Mouse (Mus musculus): ENCODE data around the gene Srgap1. TPM values are rescaled to one million over a fixed set of nuclear protein-coding genes. Genes with fewer than 3 reads are reported as not detected.
"Not testable (repeated sequence)": the region's sequence is repeated elsewhere in the genome, so short reads cannot be mapped to it uniquely, and the experiment has no call there.

The Srgap1 gene
- polyA plus RNA-seq, 1 experiment from 2014 or later = 24.6 TPM

DNA sequence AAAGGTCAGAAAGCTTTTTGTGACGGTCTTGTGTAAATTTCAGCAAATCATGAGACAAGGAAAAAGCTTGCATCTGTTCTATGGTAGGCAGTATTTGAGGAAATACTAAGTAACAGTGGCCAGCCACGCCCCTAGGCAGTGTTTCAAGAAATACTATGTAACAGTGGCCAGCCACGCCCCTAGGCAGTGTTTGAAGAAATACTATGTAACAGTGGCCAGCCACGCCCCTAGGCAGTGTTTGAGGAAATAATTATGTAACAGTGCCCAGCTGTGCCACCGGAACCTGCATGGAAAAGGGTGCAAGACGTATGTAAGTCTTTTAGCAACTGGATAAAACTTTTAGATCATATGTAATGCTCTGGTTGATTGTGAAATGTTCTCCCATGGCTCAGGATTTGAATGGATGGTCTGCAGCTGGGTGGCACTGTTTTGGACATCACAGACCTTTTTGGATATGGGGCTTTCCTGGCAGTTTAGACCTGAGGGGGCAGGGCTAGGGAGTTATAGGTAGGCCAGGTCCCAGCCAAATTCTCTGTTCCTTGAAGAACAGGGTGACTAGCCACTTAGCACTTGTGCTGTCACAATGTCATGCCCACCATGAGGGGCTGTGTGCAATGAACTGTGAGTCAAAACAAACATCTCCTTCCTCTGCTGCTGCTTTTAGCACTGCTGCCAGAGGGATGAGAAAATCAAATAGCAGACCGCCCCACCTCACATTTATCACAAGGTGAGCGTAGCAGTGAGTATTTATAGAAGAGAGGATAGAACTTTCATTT, 250.9 kb downstream of the Srgap1 start:
- no peak for ATAC-seq
- Histone ChIP-seq H3K27ac (no peak overlapping the region), H3K27me3 (no peaks in the 10 kb centered on the region), H3K4me2 (no peak overlapping the region), H3K4me3 (no peak overlapping the region), H3K36me3 (ENCODE audit: poor library complexity, severe bottlenecking) (peaks cover 58% of the 10 kb centered on the region), H3K4me1 (no peaks in the 10 kb centered on the region), H3K9me3 (replicated peaks) (no peaks in the 10 kb centered on the region), H3K9ac (no peak overlapping the region)
- WGBS = 79% methylated on average over 8 of the region's 8 CpGs

DNA sequence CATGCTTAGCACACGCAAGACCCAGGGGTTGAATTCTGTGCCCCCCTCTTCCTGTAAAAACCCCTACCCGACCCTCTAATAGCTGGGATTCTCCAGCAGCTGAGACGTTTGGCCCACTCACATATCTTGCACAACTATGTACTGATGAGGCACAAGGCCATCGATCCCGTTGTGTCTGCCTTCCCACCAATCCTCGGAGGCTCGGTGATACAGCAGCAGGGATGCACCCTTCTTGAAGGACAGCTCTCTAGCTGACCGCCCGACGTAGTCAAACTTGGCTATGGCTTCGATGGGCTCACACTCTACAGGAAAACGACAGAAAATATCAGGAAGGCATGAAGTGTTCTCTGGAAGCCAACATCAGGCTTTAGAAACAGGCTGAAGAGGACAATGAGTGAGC, 252.6 kb downstream of the Srgap1 start:
- Histone ChIP-seq H3K27ac (no peak overlapping the region), H3K9me3 (replicated peaks) (no peaks in the 10 kb centered on the region), H3K4me3 (no peak overlapping the region), H3K27me3 (no peaks in the 10 kb centered on the region), H3K4me1 (peaks cover 12% of the 10 kb centered on the region), H3K36me3 (ENCODE audit: poor library complexity, severe bottlenecking) (peaks cover 45% of the 10 kb centered on the region), H3K4me2 (no peak overlapping the region), H3K9ac (no peak overlapping the region)
- WGBS = 93% methylated on average over 12 of the region's 12 CpGs
- ATAC-seq = no peak

DNA sequence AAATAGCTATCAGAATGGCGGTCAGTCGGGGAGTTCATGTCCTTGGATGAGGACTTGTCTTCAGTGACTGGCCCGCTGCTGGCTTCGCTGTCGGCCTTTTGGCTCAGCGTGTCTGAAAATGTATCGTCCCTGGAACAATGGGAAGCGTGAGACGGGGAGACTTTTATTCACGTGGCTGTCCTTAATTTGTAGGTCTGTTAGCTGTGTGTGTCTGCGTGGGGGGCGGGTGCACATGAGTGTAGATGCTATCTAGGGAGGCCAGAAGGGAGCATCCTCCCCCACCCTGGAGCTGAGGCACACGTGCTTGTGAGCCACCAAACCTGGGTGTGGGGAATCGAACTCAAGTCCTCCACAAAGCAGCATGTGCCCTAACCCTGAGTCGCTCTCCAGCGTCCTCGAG, 254.5 kb downstream of the Srgap1 start:
- 87% methylated on average over 17 of the region's 17 CpGs for WGBS
- ATAC-seq = no peak
- peaks cover 42% of the 10 kb centered on the region for H3K36me3 ChIP-seq (ENCODE audit: poor library complexity, severe bottlenecking)

DNA sequence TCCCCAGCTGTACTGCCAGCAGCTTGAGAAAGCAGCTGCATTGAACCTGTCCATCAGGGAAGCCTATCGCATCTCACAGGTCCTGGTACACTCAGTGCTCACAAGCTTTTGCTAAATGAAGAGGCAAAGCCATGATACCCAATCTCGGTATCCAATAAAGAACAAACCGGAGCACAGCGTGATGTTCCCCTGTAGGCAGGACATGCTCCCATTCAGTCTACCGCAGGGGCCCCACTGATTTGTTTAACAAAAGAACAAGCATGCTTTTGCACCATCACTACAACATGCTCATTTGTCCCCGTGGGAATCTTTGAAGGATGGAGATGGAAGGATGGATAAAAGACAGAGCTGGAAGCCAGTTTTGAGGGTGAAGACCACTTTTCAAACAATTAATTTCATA, 257.0 kb downstream of the Srgap1 start:
- H3K4me2 ChIP-seq = no peak overlapping the region
- ATAC-seq = no peak; the same call in 1 of the 2 replicates

More for the DNA sequence above, 254.5 kb downstream of the Srgap1 start:
- H3K4me1 ChIP-seq = peaks cover 13% of the 10 kb centered on the region
- no peak overlapping the region for H3K4me2 ChIP-seq
- no peak overlapping the region for H3K4me3 ChIP-seq
- no peaks in the 10 kb centered on the region for H3K9me3 ChIP-seq (replicated peaks)
- H3K9ac ChIP-seq = no peak overlapping the region
- no peaks in the 10 kb centered on the region for H3K27me3 ChIP-seq
- H3K27ac ChIP-seq = no peak overlapping the region

DNA sequence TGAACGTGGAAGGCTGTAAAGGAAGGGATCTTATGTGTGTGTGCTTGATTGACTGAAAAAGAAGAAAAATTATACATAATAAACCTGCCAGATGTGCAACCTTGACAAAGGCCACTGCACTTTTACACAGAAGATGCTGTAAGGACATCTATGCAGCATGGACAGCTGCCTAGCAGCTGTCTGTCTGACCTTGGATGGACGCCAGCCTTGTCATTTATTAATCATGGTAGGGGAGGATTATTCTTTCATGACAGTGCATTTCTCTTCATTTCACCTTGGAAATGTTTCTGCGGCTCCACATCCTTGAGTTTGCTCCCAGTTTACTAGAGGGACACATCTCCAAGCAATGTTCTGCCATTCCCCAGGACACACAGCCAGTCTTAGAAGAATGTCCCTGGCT, 258.6 kb downstream of the Srgap1 start:
- ATAC-seq = no peak
- 93% methylated on average over 3 of the region's 3 CpGs for WGBS
- H3K9ac ChIP-seq = no peak overlapping the region
- peaks cover 6% of the 10 kb centered on the region; the same call in 1 of the 2 replicates for H3K9me3 ChIP-seq (replicated peaks)
- H3K4me2 ChIP-seq = no peak overlapping the region
- no peak overlapping the region for H3K4me3 ChIP-seq
- H3K4me1 ChIP-seq = peaks cover 13% of the 10 kb centered on the region
- H3K27ac ChIP-seq = no peak overlapping the region
- peaks cover 49% of the 10 kb centered on the region for H3K36me3 ChIP-seq (ENCODE audit: poor library complexity, severe bottlenecking)
- no peaks in the 10 kb centered on the region for H3K27me3 ChIP-seq

More for the DNA sequence above, 257.0 kb downstream of the Srgap1 start:
- H3K27ac ChIP-seq = no peak overlapping the region
- H3K36me3 ChIP-seq (ENCODE audit: poor library complexity, severe bottlenecking) = peaks cover 45% of the 10 kb centered on the region
- H3K4me3 ChIP-seq = no peak overlapping the region
- 4% methylated on average over 6 of the region's 6 CpGs for WGBS
- H3K27me3 ChIP-seq = no peaks in the 10 kb centered on the region
- no peaks in the 10 kb centered on the region for H3K9me3 ChIP-seq (replicated peaks)
- no peak overlapping the region for H3K9ac ChIP-seq
- peaks cover 13% of the 10 kb centered on the region for H3K4me1 ChIP-seq

DNA sequence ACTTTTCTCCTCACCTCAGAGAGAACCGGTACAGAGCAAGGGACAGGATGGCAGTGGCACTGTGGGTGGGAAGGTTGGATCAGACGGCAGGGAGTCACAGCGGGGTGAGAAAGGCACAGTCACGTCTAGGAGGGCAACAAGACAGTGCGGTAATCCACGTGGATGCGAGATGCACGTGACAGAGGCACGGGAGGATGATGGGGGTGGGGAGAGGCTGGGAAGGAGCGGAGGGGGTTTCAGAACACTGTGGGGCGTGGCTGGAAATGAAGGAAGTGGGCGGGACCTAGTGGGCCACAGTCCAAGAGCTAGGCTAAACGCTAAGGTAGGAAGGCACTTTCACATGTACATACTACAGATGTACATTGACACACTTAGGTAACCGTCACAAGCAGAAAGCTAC, 266.0 kb downstream of the Srgap1 start:
- Histone ChIP-seq H3K27me3 (no peaks in the 10 kb centered on the region), H3K27ac (no peak overlapping the region), H3K4me1 (no peaks in the 10 kb centered on the region), H3K36me3 (ENCODE audit: poor library complexity, severe bottlenecking) (peaks cover 35% of the 10 kb centered on the region), H3K9me3 (replicated peaks) (peaks cover 6% of the 10 kb centered on the region; the same call in 1 of the 2 replicates), H3K4me3 (no peak overlapping the region), H3K4me2 (no peak overlapping the region), H3K9ac (no peak overlapping the region)
- WGBS = 50% methylated on average over 14 of the region's 14 CpGs
- ATAC-seq = 0 out of 2 replicates have a peak, but pooled peaks have one; percentile 13

DNA sequence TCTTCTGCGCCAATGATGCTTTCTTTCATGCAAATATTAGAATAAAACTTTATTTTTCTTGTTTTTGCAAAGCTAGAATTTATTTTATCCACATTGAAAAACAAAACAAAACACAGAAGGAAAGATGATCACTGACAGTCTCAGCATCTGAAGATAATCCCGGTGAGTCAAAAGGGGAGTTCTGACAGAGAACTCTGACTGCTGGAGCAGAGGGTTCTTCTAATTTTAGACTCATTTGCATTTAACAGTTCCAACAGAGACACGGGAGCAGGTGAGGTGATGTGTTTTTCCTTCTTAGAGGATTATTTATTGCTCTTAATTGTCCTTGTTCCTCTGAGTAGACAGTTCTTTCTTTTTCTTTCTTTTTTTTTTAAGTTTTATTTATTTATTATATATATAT, 271.1 kb downstream of the Srgap1 start:
- no peak overlapping the region for H3K9ac ChIP-seq

DNA sequence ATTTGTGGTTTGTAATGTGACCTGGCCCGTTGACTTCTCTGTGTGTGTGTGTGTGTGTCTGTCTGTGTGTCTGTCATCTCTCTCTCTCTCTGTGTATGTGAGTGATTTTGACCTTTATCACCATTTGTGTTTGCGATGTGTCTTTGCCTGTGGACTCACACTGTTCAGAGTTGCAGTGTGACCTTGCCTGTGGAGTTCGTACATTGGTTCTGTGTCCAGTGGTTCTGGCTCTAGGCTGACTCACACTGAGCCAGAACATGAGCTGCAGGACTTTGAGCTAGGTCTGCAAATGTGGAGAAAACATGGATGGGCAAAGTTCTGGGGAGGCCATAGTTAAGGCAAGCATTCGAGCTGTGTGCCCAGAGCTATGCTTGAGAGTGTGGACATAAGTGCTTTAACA, 273.3 kb downstream of the Srgap1 start:
- H3K4me3 ChIP-seq = no peak overlapping the region
- H3K36me3 ChIP-seq (ENCODE audit: poor library complexity, severe bottlenecking) = no peaks in the 10 kb centered on the region
- H3K4me1 ChIP-seq = no peaks in the 10 kb centered on the region
- H3K27me3 ChIP-seq = no peaks in the 10 kb centered on the region
- H3K27ac ChIP-seq = no peak overlapping the region
- no peak overlapping the region for H3K4me2 ChIP-seq
- no peak overlapping the region for H3K9ac ChIP-seq
- no peak for ATAC-seq
- 90% methylated on average over 4 of the region's 4 CpGs for WGBS
- H3K9me3 ChIP-seq (replicated peaks) = no peaks in the 10 kb centered on the region

More for the DNA sequence above, 271.1 kb downstream of the Srgap1 start:
- WGBS = 50% methylated on average over 3 of the region's 3 CpGs
- Histone ChIP-seq H3K4me3 (no peak overlapping the region), H3K4me1 (no peaks in the 10 kb centered on the region), H3K36me3 (ENCODE audit: poor library complexity, severe bottlenecking) (no peaks in the 10 kb centered on the region), H3K27me3 (no peaks in the 10 kb centered on the region), H3K4me2 (no peak overlapping the region), H3K27ac (no peak overlapping the region), H3K9me3 (replicated peaks) (no peaks in the 10 kb centered on the region)
- no peak for ATAC-seq

DNA sequence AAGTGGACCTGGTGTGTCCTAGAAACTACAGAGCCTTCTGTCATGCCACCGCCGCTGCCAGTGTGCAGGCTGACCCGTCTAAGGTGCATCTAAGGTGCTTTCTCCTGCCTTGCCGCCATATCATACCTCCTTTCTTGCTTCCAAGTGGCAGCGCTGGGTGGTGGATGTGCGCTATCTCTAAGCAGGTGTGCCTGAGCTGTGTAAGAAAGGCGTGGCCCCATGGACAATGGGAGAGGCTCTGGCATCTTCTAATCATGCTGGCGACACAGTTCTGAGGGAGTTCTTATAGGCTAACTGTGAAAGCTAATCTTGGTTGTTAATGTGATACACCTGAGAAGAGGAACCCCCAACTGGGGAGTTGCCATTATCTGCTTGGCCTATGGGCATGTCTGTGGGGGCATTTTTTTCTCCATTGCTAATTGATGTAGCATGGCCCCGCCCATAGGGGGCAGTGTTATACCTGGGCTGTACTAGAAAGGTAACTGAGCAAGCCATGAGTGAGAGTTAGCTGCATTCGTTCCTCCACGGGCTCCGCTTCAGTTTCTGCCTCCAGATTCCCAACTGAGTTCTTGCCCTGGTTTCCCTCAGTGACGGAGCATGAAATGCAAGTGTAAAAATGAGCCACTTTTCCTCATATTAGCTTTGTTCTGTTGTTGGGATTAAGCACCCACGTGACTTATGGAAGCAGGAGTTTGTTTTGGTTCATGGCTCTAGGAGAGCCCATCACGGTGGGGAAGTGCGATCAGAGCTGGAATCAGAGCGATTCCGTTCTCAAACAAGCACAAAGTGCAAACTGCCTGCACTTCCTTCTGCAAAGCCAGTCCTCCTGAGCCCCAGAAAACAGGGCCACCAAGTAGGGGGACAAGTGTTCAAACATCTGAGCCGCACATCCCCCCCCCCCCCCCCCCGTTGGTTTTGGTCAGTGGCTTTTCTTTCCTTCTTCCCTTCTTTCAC, 276.2 kb downstream of the Srgap1 start:
- no peak overlapping the region for H3K4me3 ChIP-seq
- H3K36me3 ChIP-seq (ENCODE audit: poor library complexity, severe bottlenecking) = no peaks in the 10 kb centered on the region
- H3K27ac ChIP-seq = no peak overlapping the region
- no peaks in the 10 kb centered on the region for H3K9me3 ChIP-seq (replicated peaks)
- H3K4me2 ChIP-seq = peak overlapping the region; percentile 26
- peak; percentile 59; the same call in 1 of the 2 replicates for ATAC-seq
- no peak overlapping the region for H3K9ac ChIP-seq
- H3K27me3 ChIP-seq = no peaks in the 10 kb centered on the region
- 52% methylated on average over 20 of the region's 20 CpGs for WGBS
- peaks cover under 1% of the 10 kb centered on the region; the same call in 1 of the 2 replicates for H3K4me1 ChIP-seq

DNA sequence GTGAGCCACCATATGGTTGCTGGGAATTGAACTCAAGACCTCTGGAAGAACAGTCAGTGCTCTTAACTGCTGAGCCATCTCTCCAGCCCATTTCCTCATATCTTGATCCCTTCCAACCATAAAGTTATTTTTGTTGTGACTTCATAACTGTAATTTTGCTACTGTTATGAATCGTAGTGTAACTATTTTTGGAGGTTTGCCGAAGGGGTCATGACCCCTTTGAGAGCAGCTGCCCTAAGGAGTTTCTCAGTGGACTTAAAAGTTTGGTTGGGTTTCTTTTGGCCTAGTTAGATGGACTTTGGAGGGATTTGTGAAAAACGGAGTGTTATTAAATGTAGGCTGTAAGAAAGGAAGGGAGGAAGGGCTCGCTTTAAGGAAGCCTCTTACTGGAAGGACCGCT, 277.4 kb downstream of the Srgap1 start:
- Histone ChIP-seq H3K36me3 (ENCODE audit: poor library complexity, severe bottlenecking) (no peaks in the 10 kb centered on the region), H3K4me2 (no peak overlapping the region), H3K4me1 (peaks cover 12% of the 10 kb centered on the region), H3K4me3 (no peak overlapping the region), H3K27ac (no peak overlapping the region), H3K9ac (no peak overlapping the region), H3K27me3 (no peaks in the 10 kb centered on the region), H3K9me3 (replicated peaks) (no peaks in the 10 kb centered on the region)
- ATAC-seq = no peak
- 90% methylated on average over 5 of the region's 5 CpGs for WGBS

DNA sequence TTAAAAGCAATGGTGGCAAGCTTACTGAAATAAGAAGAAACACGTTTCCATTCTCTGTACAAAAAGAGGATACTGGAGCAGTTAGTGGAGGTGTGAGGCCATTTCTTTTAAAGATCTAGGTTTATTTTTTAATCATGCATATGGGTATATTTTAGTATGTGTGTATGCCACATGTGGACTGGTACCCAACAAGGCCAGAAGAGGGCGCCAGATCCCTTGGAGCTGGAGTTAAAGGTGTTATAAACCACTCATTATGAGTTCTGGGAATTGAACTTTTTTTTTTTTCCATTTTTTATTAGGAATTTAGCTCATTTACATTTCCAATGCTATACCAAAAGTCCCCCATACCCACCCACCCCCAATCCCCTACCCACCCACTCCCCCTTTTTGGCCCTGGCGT, 279.8 kb downstream of the Srgap1 start:
- not testable (repeated sequence) for H3K4me3 ChIP-seq; H3K27ac ChIP-seq; ATAC-seq; H3K27me3 ChIP-seq; H3K9me3 ChIP-seq (replicated peaks); H3K4me2 ChIP-seq; H3K36me3 ChIP-seq (ENCODE audit: poor library complexity, severe bottlenecking); H3K9ac ChIP-seq
- WGBS = 85% methylated on average over 3 of the region's 3 CpGs
- H3K4me1 ChIP-seq = peaks cover 16% of the 10 kb centered on the region

Measured in forebrain, embryonic 13.5 days (tissue).